8 mouse cellular contexts compared by ENCODE assay signal in the genomic region with DNA sequence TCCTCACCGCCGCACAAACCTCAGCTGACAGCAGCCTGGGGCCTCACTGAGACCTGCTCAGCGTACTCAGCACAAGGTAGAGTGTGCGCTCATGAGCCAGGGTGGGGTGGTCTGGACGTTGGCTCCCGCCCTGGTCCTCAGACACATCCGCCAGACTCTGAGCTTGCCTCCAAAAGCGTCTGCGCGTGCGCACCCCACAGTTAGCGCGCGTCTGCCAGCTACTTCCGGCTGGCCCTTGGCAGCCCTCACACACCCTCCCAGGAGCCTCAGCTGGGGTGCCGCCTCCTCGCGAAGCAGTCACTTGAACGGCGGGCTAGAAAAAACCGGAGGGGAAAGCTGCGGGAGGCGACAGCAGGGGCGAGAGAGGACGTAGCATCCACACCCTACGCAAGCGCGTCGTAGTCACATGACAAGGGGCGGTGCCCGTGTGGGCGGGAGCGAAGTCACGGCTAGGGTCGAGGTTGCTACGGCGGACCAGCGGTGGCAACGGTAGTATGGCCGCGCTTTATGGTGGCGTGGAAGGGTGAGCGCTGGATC. TPM values are rescaled to one million over a fixed set of nuclear protein-coding genes. Genes with fewer than 3 reads are reported as not detected.
A peak's percentile ranks its signal among the peaks of the same experiment; 100 is the strongest.
DNase-seq lines count a peak whose midpoint lies in the region; ATAC-seq and TF ChIP-seq lines count a peak whose summit lies in the region.

A gene (plus strand): TSS at position 223 of the 537 bp plus-strand sequence.

- peak; percentile 95 for DNase-seq in CH12.LX (ENCODE audit: extremely low read depth)
- DNase-seq in c-Kit-positive CD71-positive TER-119-negative erythroid progenitor cells, embryonic 14.5 days (ENCODE audit: low read depth), result peak; percentile 79
- DNase-seq in heart, postnatal 0 days (ENCODE audit: low spot score), result peak; percentile 96
- peak; percentile 96 to 98 for DNase-seq in kidney, postnatal 4 days

- peak; percentile 95 for ATAC-seq in forebrain, embryonic 12.5 days (ENCODE audit: low FRiP score)
- peak; percentile 95 for ATAC-seq in heart, postnatal 0 days (ENCODE audit: insufficient read depth, low read depth)
- peak; percentile 91 for ATAC-seq in liver, embryonic 16.5 days (ENCODE audit: low read depth)
- ATAC-seq in neural tube, embryonic 13.5 days (ENCODE audit: low read depth), result peak; percentile 95

- no peak for TF ChIP-seq EP300 in CH12.LX (IDR thresholded peaks at IDR 0.05; ENCODE audit: low read length)
- no peak for TF ChIP-seq EP300 in heart, postnatal 0 days (IDR thresholded peaks at IDR 0.05; ENCODE audit: low read depth)

- no peaks in the 10 kb centered on the region for H3K79me2 ChIP-seq in CH12.LX (replicated peaks; ENCODE audit: control insufficient read depth, extremely low read depth, insufficient read depth, poor library complexity, severe bottlenecking)

- peak within 1 kb of the TSS; percentile 82 for H3K27ac ChIP-seq in CH12.LX (ENCODE audit: insufficient read depth, low read depth)
- peak within 1 kb of the TSS; percentile 97 for H3K27ac ChIP-seq in forebrain, embryonic 12.5 days
- H3K27ac ChIP-seq in heart, postnatal 0 days (ENCODE audit: low read depth), result peak within 1 kb of the TSS; percentile 91
- peak within 1 kb of the TSS; percentile 96 for H3K27ac ChIP-seq in liver, embryonic 16.5 days (ENCODE audit: low read length)
- peak within 1 kb of the TSS; percentile 97 for H3K27ac ChIP-seq in neural tube, embryonic 13.5 days (replicated peaks)
- peak within 1 kb of the TSS; percentile 94 for H3K27ac ChIP-seq in testis, adult 2 months (ENCODE audit: control insufficient read depth, insufficient read depth, low read depth, low read length)

- TF ChIP-seq RAD21 in CH12.LX (IDR thresholded peaks at IDR 0.05; ENCODE audit: low read depth, low read length), result no peak

- TF ChIP-seq POLR2A in CH12.LX (IDR thresholded peaks at IDR 0.05; ENCODE audit: low read depth, low read length), result peak; percentile 89
- peak; percentile 76 for TF ChIP-seq POLR2A in testis, adult 2 months (IDR thresholded peaks at IDR 0.05; ENCODE audit: control insufficient read depth, low read depth, low read length)

- TF ChIP-seq CTCF in CH12.LX (conservative IDR thresholded peaks at IDR 0.05 in 1 of 2, IDR thresholded peaks at IDR 0.05 in 1 of 2; ENCODE audit: low read depth in 2 of 2, low read length in 2 of 2), result no peak
- TF ChIP-seq CTCF in heart, postnatal 0 days (IDR thresholded peaks at IDR 0.05; ENCODE audit: low read depth), result no peak
- TF ChIP-seq CTCF in testis, adult 2 months (IDR thresholded peaks at IDR 0.05; ENCODE audit: control insufficient read depth, insufficient read depth, insufficient replicate concordance, low read depth, low read length), result no peak

- H3K4me1 ChIP-seq in CH12.LX (ENCODE audit: control insufficient read depth in 1 of 2, insufficient read depth in 2 of 2), result peaks cover 17 to 52% of the 10 kb centered on the region in 2 experiments
- peaks cover 10% of the 10 kb centered on the region for H3K4me1 ChIP-seq in forebrain, embryonic 12.5 days
- peaks cover 14% of the 10 kb centered on the region for H3K4me1 ChIP-seq in heart, postnatal 0 days (ENCODE audit: control insufficient read depth, insufficient read depth)
- peaks cover 10% of the 10 kb centered on the region for H3K4me1 ChIP-seq in liver, embryonic 16.5 days (ENCODE audit: control insufficient read depth, low read depth, low read length)
- peaks cover 21% of the 10 kb centered on the region for H3K4me1 ChIP-seq in neural tube, embryonic 13.5 days (replicated peaks)
- no peaks in the 10 kb centered on the region for H3K4me1 ChIP-seq in testis, adult 2 months (ENCODE audit: control insufficient read depth, insufficient read depth, low read length)

- H3K9me3 ChIP-seq in CH12.LX (replicated peaks; ENCODE audit: low read length), result no peaks in the 10 kb centered on the region
- H3K9me3 ChIP-seq in forebrain, embryonic 12.5 days, result no peaks in the 10 kb centered on the region
- no peaks in the 10 kb centered on the region for H3K9me3 ChIP-seq in heart, postnatal 0 days (replicated peaks; ENCODE audit: control insufficient read depth, low read length)
- H3K9me3 ChIP-seq in liver, embryonic 16.5 days (replicated peaks; ENCODE audit: control insufficient read depth, low read length), result no peaks in the 10 kb centered on the region
- H3K9me3 ChIP-seq in neural tube, embryonic 13.5 days, result no peaks in the 10 kb centered on the region

- peak within 1 kb of the TSS; percentile 53 to 91 (median 80) for H3K4me3 ChIP-seq in CH12.LX (replicated peaks in 1 of 3; ENCODE audit: low read depth in 2 of 3, low read length in 2 of 3, poor library complexity in 1 of 3)
- peak within 1 kb of the TSS; percentile 73 for H3K4me3 ChIP-seq in forebrain, embryonic 12.5 days (replicated peaks)
- H3K4me3 ChIP-seq in heart, postnatal 0 days (ENCODE audit: low read depth, low read length), result peak within 1 kb of the TSS; percentile 81
- H3K4me3 ChIP-seq in liver, embryonic 16.5 days (ENCODE audit: low read depth, low read length), result peak within 1 kb of the TSS; percentile 74
- peak within 1 kb of the TSS; percentile 81 for H3K4me3 ChIP-seq in neural tube, embryonic 13.5 days
- H3K4me3 ChIP-seq in testis, adult 2 months (ENCODE audit: control insufficient read depth, low read depth, low read length), result peak within 1 kb of the TSS; percentile 94

- in situ Hi-C loops in CH12.LX (cut with MboI; ENCODE audit: low pct_ligation_motif_present, low pct_unique_long_range_greater_than_20kb, low sequenced_read_pairs), result no loop called here

- peaks cover 2% of the 10 kb centered on the region for H3K27me3 ChIP-seq in CH12.LX (replicated peaks)
- H3K27me3 ChIP-seq in forebrain, embryonic 12.5 days, result peaks cover 4% of the 10 kb centered on the region; the same call in 1 of the 2 replicates
- no peaks in the 10 kb centered on the region for H3K27me3 ChIP-seq in heart, postnatal 0 days (ENCODE audit: control insufficient read depth, insufficient read depth, low read length)
- H3K27me3 ChIP-seq in liver, embryonic 16.5 days (ENCODE audit: control insufficient read depth, insufficient read depth, low read depth, low read length), result no peaks in the 10 kb centered on the region
- H3K27me3 ChIP-seq in neural tube, embryonic 13.5 days, result no peaks in the 10 kb centered on the region
- no peaks in the 10 kb centered on the region for H3K27me3 ChIP-seq in testis, adult 2 months (ENCODE audit: control insufficient read depth, insufficient read depth, low read length)

- H3K9ac ChIP-seq in CH12.LX (ENCODE audit: insufficient read depth, low read depth), result peak within 1 kb of the TSS; percentile 77
- peak within 1 kb of the TSS; percentile 79 for H3K9ac ChIP-seq in forebrain, embryonic 12.5 days
- H3K9ac ChIP-seq in heart, postnatal 0 days (replicated peaks; ENCODE audit: low read depth, low read length), result peak within 1 kb of the TSS; percentile 76
- peak within 1 kb of the TSS; percentile 71 for H3K9ac ChIP-seq in liver, embryonic 16.5 days (ENCODE audit: low read depth, low read length)
- H3K9ac ChIP-seq in neural tube, embryonic 13.5 days, result peak within 1 kb of the TSS; percentile 89

- H3K36me3 ChIP-seq in CH12.LX (replicated peaks in 1 of 2; ENCODE audit: control insufficient read depth in 1 of 2, insufficient read depth in 1 of 2, low read length in 1 of 2), result peaks cover 11 to 18% of the 10 kb centered on the region in 2 experiments
- peaks cover 4% of the 10 kb centered on the region; the same call in 1 of the 2 replicates for H3K36me3 ChIP-seq in forebrain, embryonic 12.5 days (replicated peaks)
- peaks cover 12% of the 10 kb centered on the region for H3K36me3 ChIP-seq in heart, postnatal 0 days (replicated peaks; ENCODE audit: control insufficient read depth, insufficient read depth, low read length)
- no peaks in the 10 kb centered on the region for H3K36me3 ChIP-seq in liver, embryonic 16.5 days (ENCODE audit: control insufficient read depth, insufficient read depth)
- peaks cover 20% of the 10 kb centered on the region for H3K36me3 ChIP-seq in neural tube, embryonic 13.5 days
- H3K36me3 ChIP-seq in testis, adult 2 months (ENCODE audit: control insufficient read depth, insufficient read depth, low read length), result no peaks in the 10 kb centered on the region; the same call in 1 of the 2 replicates

- peak within 1 kb of the TSS; percentile 89 for H3K4me2 ChIP-seq in CH12.LX (ENCODE audit: insufficient read depth, low read depth, poor library complexity, severe bottlenecking)
- peak within 1 kb of the TSS; percentile 81 for H3K4me2 ChIP-seq in forebrain, embryonic 12.5 days
- peak within 1 kb of the TSS; percentile 95 for H3K4me2 ChIP-seq in heart, postnatal 0 days (ENCODE audit: low read depth, low read length)
- peak within 1 kb of the TSS; percentile 92 for H3K4me2 ChIP-seq in liver, embryonic 16.5 days (ENCODE audit: low read depth, low read length)
- H3K4me2 ChIP-seq in neural tube, embryonic 13.5 days, result peak within 1 kb of the TSS; percentile 68

- dilution Hi-C loops in CH12.LX (cut with MboI; ENCODE audit: extremely low pct_ligation_motif_present, extremely low pct_unique_long_range_greater_than_20kb, low sequenced_read_pairs), result no loop called here

- WGBS in forebrain, embryonic 12.5 days, result under 1% methylated on average over 43 of the region's 43 CpGs
- under 1% methylated on average over 42 of the region's 43 CpGs for WGBS in heart, postnatal 0 days
- WGBS in liver, embryonic 16.5 days (ENCODE audit: insufficient replicate concordance), result under 1% methylated on average over 43 of the region's 43 CpGs
- under 1% methylated on average over 43 of the region's 43 CpGs for WGBS in neural tube, embryonic 13.5 days

TF ChIP-seq in CH12.LX, 34 proteins besides CTCF, POLR2A, EP300 and RAD21 (continues in another document):
- TF ChIP-seq SMC3 (IDR thresholded peaks at IDR 0.05; ENCODE audit: low read depth, low read length), result no peak
- TF ChIP-seq USF2 (conservative IDR thresholded peaks at IDR 0.05; ENCODE audit: low read depth, low read length), result peak; percentile 83
- TF ChIP-seq HCFC1 (IDR thresholded peaks at IDR 0.05; ENCODE audit: low read depth, low read length), result peak; percentile 88
- no peak for TF ChIP-seq JUN (IDR thresholded peaks at IDR 0.05; ENCODE audit: insufficient read depth, low read depth, low read length)
- no peak for TF ChIP-seq ZKSCAN1 (IDR thresholded peaks at IDR 0.05; ENCODE audit: borderline replicate concordance, low read depth, low read length)
- no peak for TF ChIP-seq PAX5 (IDR thresholded peaks at IDR 0.05; ENCODE audit: low read length)
- peak; percentile 77; the same call in 1 of the 2 replicates for TF ChIP-seq TBP (conservative IDR thresholded peaks at IDR 0.05; ENCODE audit: low read depth, low read length)

RNA-seq across cellular contexts. Expression of the gene that starts here (rescaled TPM):
- total RNA-seq in CH12.LX (2012; rRNA removed) (11.1 and 11.6 TPM in 2 replicates), CH12.LX (2014; rRNA removed) (4.8 and 5.6 TPM in 2 replicates)
- 8.8 and 9.8 TPM in 2 replicates for polyA plus RNA-seq in CH12.LX (2012; ENCODE audit: insufficient read length, low read depth)
- polyA plus RNA-seq in forebrain, embryonic 12.5 days (2016; fragmentation: Nextera tagmentation; extraction: Ambion mirVana), result 49.4 and 49.9 TPM in 2 replicates
- 44.3 and 50.9 TPM in 2 replicates for total RNA-seq in heart, postnatal 0 days (2014; rRNA removed; ENCODE audit: low replicate concordance)
- 65.3 and 70.9 TPM in 2 replicates for polyA plus RNA-seq in heart, postnatal 0 days (2015; fragmentation: Nextera tagmentation; extraction: Ambion mirVana)
- 18.8 and 20.1 TPM in 2 replicates for polyA plus RNA-seq in liver, embryonic 16.5 days (2015; fragmentation: Nextera tagmentation; extraction: Ambion mirVana)
- polyA plus RNA-seq in neural tube, embryonic 13.5 days (2015; fragmentation: Nextera tagmentation; extraction: Ambion mirVana), result 86.3 and 91.3 TPM in 2 replicates
- 56.2 and 57.9 TPM in 2 replicates for polyA plus RNA-seq in testis, adult 2 months (2012; rRNA removed)

Comparison
In these comparisons a context has a peak if more than half of its experiments do, and no peak if none do; other contexts are left out.
1. Peak in every context shown above with its lines: DNase-seq, ATAC-seq, H3K4me3 ChIP-seq and H3K27ac ChIP-seq.